Mouse (Mus musculus): Measurements from ENCODE around the gene Rb1. TPM values are rescaled to one million over a fixed set of nuclear protein-coding genes. Genes with fewer than 3 reads are reported as not detected.
A peak's percentile ranks its signal among the peaks of the same experiment; 100 is the strongest.

The Rb1 gene
- total RNA-seq, 2 experiments from 2014 or later: 42.5 to 44.9 TPM

- no peak for DNase-seq (ENCODE audit: low spot score in 2 of 2)
Measured at GRCm38 (mm10) chr14:73336316-73337080, 10.9 kb upstream of the Rb1 start.

GRCm38 (mm10) chr14:73334926-73335805, 9.5 kb upstream of the Rb1 start:
- peak in 1 of 2 experiments; percentile 21 for DNase-seq (ENCODE audit: low spot score in 2 of 2)

GRCm38 (mm10) chr14:73333880-73334279, 8.3 kb upstream of the Rb1 start:
- DNase-seq (ENCODE audit: low spot score in 2 of 2): no peak

GRCm38 (mm10) chr14:73331386-73331785, 5.8 kb upstream of the Rb1 start:
- DNase-seq (ENCODE audit: low spot score in 2 of 2): no peak

GRCm38 (mm10) chr14:73329871-73330270, 4.2 kb upstream of the Rb1 start:
- no peak for DNase-seq (ENCODE audit: low spot score in 2 of 2)

- DNase-seq (ENCODE audit: low spot score in 2 of 2): no peak
Measured at GRCm38 (mm10) chr14:73326511-73326910, 889 bp upstream of the Rb1 start.

GRCm38 (mm10) chr14:73324634-73325455, 777 bp downstream of the Rb1 start:
- peak; percentile 23 to 41 for DNase-seq (ENCODE audit: low spot score in 2 of 2)

- no peak for DNase-seq (ENCODE audit: low spot score in 2 of 2)
Measured at GRCm38 (mm10) chr14:73323965-73324364, 1.7 kb downstream of the Rb1 start.

GRCm38 (mm10) chr14:73322142-73322541, 3.5 kb downstream of the Rb1 start:
- DNase-seq (ENCODE audit: low spot score in 2 of 2): no peak

GRCm38 (mm10) chr14:73316933-73317332, 8.7 kb downstream of the Rb1 start:
- no peak for DNase-seq (ENCODE audit: low spot score in 2 of 2)

GRCm38 (mm10) chr14:73313864-73314263, 11.8 kb downstream of the Rb1 start:
- DNase-seq (ENCODE audit: low spot score in 2 of 2): no peak

GRCm38 (mm10) chr14:73313396-73313795, 12.2 kb downstream of the Rb1 start:
- DNase-seq (ENCODE audit: low spot score in 2 of 2): no peak

GRCm38 (mm10) chr14:73312909-73313308, 12.7 kb downstream of the Rb1 start:
- no peak for DNase-seq (ENCODE audit: low spot score in 2 of 2)

GRCm38 (mm10) chr14:73307490-73307889, 18.1 kb downstream of the Rb1 start:
- DNase-seq (ENCODE audit: low spot score in 2 of 2): peak in 1 of 2 experiments; percentile 29

- peak; percentile 35 to 80 for DNase-seq (ENCODE audit: low spot score in 2 of 2)
Measured at GRCm38 (mm10) chr14:73303193-73303592, 22.4 kb downstream of the Rb1 start.

- DNase-seq (ENCODE audit: low spot score in 2 of 2): no peak
Measured at GRCm38 (mm10) chr14:73301856-73302255, 23.8 kb downstream of the Rb1 start.

- DNase-seq (ENCODE audit: low spot score in 2 of 2): no peak
Measured at GRCm38 (mm10) chr14:73295512-73295911, 30.1 kb downstream of the Rb1 start.

GRCm38 (mm10) chr14:73293616-73294015, 32.0 kb downstream of the Rb1 start:
- DNase-seq (ENCODE audit: low spot score in 2 of 2): no peak

- no peak for DNase-seq (ENCODE audit: low spot score in 2 of 2)
Measured at GRCm38 (mm10) chr14:73292434-73292833, 33.2 kb downstream of the Rb1 start.

- DNase-seq (ENCODE audit: low spot score in 2 of 2): no peak
Measured at GRCm38 (mm10) chr14:73289915-73290314, 35.7 kb downstream of the Rb1 start.

- DNase-seq (ENCODE audit: low spot score in 2 of 2): no peak
Measured at GRCm38 (mm10) chr14:73280996-73281395, 44.6 kb downstream of the Rb1 start.

Measured in layer of hippocampus, postnatal 14 days (tissue).